Mouse (Mus musculus): ENCODE data around the gene Map4k2. TPM values are rescaled to one million over a fixed set of nuclear protein-coding genes. Genes with fewer than 3 reads are reported as not detected.
A peak's percentile ranks its signal among the peaks of the same experiment; 100 is the strongest.

The Map4k2 gene
- polyA plus RNA-seq, 1 experiment from 2014 or later, result 17.1 TPM

DNA sequence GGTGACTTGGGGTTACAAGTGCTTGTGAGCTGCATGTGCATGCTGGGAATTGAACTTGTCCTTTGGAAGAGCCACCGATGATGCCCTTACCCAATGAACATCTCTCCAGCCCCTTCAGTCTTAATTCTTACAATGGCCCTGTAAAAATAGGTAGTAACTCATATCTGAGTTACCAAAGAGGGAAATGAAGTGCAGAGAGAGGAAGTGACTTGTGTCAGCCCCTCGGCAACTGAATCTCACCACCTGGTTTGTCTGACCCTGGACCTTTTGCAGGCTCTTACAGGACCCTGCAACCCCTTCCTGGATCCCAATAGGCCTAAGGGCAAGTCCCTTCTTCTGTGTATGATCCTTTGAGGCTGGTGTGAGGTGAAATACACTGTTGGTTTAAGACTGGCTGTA, 11.2 kb downstream of the Map4k2 start:
- Histone ChIP-seq H3K27me3 (no peaks in the 10 kb centered on the region), H3K4me2 (replicated peaks) (no peak overlapping the region), H3K9me3 (no peaks in the 10 kb centered on the region), H3K27ac (no peak overlapping the region), H3K9ac (replicated peaks) (no peak overlapping the region), H3K4me1 (replicated peaks) (peaks cover 6% of the 10 kb centered on the region), H3K36me3 (peaks cover 51% of the 10 kb centered on the region), H3K4me3 (replicated peaks) (no peak overlapping the region)
- no peak for ATAC-seq
- 96% methylated on average over 2 of the region's 2 CpGs for WGBS

DNA sequence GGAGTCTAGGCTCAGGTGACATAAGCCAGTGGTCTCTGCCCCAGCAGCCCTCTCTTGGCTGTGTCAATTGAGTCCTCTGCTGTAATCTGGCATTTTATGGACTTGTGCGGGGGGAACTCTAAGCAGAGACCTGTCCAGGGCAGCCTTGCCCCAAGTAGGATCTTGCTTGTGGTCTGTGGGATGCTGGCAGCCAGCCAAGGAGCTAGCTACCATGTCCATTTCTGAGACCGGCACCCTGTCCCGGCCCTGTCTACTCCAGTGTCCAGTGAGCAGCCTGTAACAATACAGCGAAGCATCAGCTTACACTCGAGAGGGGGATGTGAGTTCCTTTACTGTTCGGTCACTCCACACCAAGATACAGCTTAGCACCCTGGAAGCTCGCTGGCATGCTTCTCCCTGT, 13.1 kb downstream of the Map4k2 start:
- Histone ChIP-seq H3K27me3 (no peaks in the 10 kb centered on the region), H3K9me3 (no peaks in the 10 kb centered on the region), H3K9ac (replicated peaks) (no peak overlapping the region), H3K4me1 (replicated peaks) (peaks cover 6% of the 10 kb centered on the region; the same call in 1 of the 2 replicates), H3K27ac (no peak overlapping the region), H3K4me3 (replicated peaks) (no peak overlapping the region), H3K36me3 (peaks cover 40% of the 10 kb centered on the region), H3K4me2 (replicated peaks) (no peak overlapping the region)
- WGBS, result 85% methylated on average over 7 of the region's 7 CpGs
- no peak for ATAC-seq

DNA sequence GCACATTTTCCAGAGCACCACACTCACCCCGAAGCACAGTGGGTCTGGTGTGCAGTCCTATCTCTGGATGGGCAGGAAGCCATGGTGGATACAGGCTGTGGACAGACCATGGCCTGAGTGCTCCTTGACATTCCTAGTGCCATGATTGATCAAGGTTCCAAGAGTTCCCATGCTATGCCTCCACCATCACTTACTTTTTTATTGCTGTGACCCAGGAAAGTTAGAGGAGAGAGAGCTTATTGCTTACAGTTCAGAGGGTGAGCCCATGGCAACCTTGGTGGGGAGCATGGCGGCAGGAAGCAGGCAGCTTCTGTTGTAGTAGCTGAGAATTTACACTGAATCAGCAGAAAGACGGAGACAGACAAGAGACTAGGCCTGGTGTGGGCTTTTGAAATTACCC, 20.4 kb downstream of the Map4k2 start:
- Histone ChIP-seq H3K4me2 (replicated peaks) (no peak overlapping the region), H3K36me3 (peaks cover 17% of the 10 kb centered on the region), H3K4me1 (replicated peaks) (peaks cover 25% of the 10 kb centered on the region), H3K9ac (replicated peaks) (no peak overlapping the region), H3K27me3 (no peaks in the 10 kb centered on the region), H3K27ac (no peak overlapping the region), H3K4me3 (replicated peaks) (no peak overlapping the region), H3K9me3 (no peaks in the 10 kb centered on the region)
- no peak for ATAC-seq
- WGBS, result 92% methylated on average over 3 of the region's 3 CpGs

DNA sequence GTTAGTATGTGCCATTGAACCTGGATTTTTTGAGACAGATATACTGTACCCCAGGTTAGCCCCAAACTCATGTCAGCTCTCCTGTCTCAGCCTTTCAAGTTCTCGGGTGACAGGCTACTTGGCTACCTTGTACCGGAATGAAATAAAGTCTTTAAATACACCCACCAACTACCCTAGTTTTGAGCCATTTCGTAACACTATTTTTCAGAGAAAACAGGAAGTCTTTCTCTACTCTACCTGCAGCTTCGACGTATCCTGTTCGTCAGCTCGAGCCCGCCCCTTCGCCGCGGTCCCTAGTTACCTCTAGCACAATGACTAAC, 22.1 kb downstream of the Map4k2 start:
- H3K4me3 ChIP-seq (replicated peaks), result peak overlapping the region; percentile 99
- H3K27ac ChIP-seq, result peak overlapping the region; percentile 99
- ATAC-seq, result no peak
- peaks cover 41% of the 10 kb centered on the region for H3K4me1 ChIP-seq (replicated peaks)
- peaks cover 34% of the 10 kb centered on the region for H3K36me3 ChIP-seq
- WGBS, result 2% methylated on average over 11 of the region's 11 CpGs
- H3K9me3 ChIP-seq, result no peaks in the 10 kb centered on the region
- H3K27me3 ChIP-seq, result no peaks in the 10 kb centered on the region
- peak overlapping the region; percentile 99 for H3K9ac ChIP-seq (replicated peaks)
- H3K4me2 ChIP-seq (replicated peaks), result peak overlapping the region; percentile 56

DNA sequence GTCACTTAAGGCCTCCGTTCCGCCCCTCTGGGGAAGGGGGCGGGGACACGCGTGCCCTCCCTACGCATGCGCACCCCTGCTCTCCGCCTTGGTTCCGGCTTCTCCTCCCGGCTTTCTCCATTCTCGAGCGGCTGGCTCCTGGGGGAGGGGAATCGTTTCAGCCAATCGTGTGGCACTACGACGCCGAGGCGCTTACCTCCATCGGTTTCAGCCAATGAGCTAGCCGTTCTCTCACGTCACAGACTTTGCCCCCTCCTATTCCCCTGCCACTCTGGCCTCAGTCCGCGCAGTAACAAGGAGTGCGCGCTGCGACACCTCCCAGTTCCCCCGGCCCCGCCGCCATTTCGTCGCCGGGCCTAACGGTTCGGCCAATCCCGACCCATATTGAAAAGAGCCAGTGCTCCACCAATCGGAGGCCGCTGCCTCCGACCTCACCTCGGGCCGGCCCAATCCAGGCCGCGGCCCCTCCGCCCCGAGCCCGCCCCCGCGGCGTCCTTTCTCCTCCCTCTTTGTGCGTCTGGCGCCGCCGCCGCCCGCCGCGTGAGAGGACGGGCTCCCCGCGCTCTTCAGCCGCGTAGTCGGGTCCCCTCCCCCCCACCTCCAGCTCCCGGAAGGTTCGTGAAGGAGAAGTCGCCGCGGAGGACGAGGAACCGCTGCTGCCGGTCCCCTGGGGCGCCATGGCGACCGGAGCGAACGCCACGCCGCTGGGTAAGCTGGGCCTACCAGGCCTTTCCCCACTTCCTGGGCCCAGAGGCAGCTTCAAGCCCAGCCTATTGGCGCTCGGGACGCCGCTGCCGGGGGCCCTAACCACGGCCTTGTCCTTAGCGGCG, 22.7 kb downstream of the Map4k2 start, which contains the start of gene Sf1:
Gene Sf1 (plus strand): TSS at position 280 of the 830 bp plus-strand sequence.
- WGBS, result 1% methylated on average over 84 of the region's 85 CpGs
- H3K4me1 ChIP-seq (replicated peaks), result peaks cover 41% of the 10 kb centered on the region
- H3K27me3 ChIP-seq, result no peaks in the 10 kb centered on the region
- peak within 1 kb of the TSS; percentile 97 for H3K4me2 ChIP-seq (replicated peaks)
- peaks cover 39% of the 10 kb centered on the region for H3K36me3 ChIP-seq
- H3K9ac ChIP-seq (replicated peaks), result peak within 1 kb of the TSS; percentile 99
- peak within 1 kb of the TSS; percentile 99 for H3K4me3 ChIP-seq (replicated peaks)
- H3K27ac ChIP-seq, result peak within 1 kb of the TSS; percentile 99
- H3K9me3 ChIP-seq, result no peaks in the 10 kb centered on the region
- peak; percentile 98 for ATAC-seq

DNA sequence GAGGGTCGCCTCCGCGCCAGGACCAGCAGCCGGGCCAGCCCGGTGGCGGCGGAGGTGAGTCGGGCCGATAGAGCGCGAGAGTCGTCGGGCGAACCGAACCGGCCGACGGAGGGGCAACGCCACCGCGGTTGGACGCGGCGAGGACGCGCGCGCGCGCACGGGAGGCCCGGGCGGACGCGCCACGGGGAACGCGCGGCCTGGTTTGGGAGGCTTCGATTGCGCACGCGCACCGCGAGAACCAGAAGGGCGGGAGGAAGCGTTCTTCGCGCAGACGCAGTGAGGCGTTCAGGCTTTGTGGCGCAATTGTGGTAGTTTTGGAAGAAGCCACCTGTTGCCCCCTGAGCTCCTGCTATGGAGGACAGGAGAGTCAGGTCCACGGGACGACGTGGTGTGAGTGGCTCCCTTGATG, 23.4 kb downstream of the Map4k2 start:
- H3K27ac ChIP-seq, result peak overlapping the region; percentile 99
- peak overlapping the region; percentile 97 for H3K4me2 ChIP-seq (replicated peaks)
- no peak for ATAC-seq
- peaks cover 45% of the 10 kb centered on the region for H3K36me3 ChIP-seq
- H3K4me1 ChIP-seq (replicated peaks), result peaks cover 41% of the 10 kb centered on the region
- peak overlapping the region; percentile 99 for H3K4me3 ChIP-seq (replicated peaks)
- under 1% methylated on average over 55 of the region's 55 CpGs for WGBS
- H3K27me3 ChIP-seq, result no peaks in the 10 kb centered on the region
- H3K9ac ChIP-seq (replicated peaks), result peak overlapping the region; percentile 99
- no peaks in the 10 kb centered on the region for H3K9me3 ChIP-seq

DNA sequence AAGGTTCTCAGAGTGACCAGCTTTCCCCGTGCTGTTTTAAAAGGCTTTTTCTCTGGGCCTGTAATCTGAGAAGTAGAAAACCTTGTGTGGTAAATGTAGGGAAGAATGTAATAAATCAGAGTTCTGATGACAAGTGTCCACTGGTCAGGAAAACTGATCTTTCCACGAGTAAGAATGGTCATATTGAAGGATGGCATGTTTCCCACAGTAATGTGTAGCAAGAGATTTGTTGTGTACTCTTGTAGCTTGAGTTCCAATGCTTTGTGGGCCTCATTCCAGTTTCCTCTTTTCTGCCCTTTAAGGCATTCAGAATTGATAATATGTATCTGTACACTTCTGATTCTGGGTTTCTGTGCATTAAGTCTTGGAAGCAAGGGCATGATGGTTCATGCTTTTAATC, 23.9 kb downstream of the Map4k2 start:
- H3K4me3 ChIP-seq (replicated peaks), result peak overlapping the region; percentile 99
- H3K9me3 ChIP-seq, result no peaks in the 10 kb centered on the region
- 11% methylated on average over 2 of the region's 2 CpGs for WGBS
- peak overlapping the region; percentile 97 for H3K4me2 ChIP-seq (replicated peaks)
- H3K9ac ChIP-seq (replicated peaks), result peak overlapping the region; percentile 99
- peak overlapping the region; percentile 99; the same call in 1 of the 2 replicates for H3K27ac ChIP-seq
- ATAC-seq, result no peak
- peaks cover 41% of the 10 kb centered on the region for H3K4me1 ChIP-seq (replicated peaks)
- H3K36me3 ChIP-seq, result peaks cover 49% of the 10 kb centered on the region
- H3K27me3 ChIP-seq, result no peaks in the 10 kb centered on the region

DNA sequence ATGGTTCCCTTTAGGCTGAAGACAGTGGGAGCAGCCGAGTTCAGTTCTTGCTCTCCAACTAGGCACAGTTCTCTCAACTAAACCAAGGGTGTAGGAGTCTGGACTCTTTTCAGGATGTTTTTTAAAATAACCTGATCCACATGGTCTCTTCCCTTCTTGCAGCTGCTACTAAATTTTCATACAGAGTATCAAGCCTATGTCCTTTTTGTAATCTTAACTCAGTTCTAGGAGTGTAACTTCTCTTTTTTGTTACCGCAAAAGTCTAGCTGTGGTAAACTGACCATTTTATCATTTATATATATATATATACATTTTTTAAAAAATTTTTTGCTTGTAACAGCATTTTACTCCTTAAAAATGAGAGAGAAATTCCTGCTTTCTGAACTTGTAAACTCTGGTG, 29.2 kb downstream of the Map4k2 start:
- H3K9ac ChIP-seq (replicated peaks), result no peak overlapping the region
- no peak overlapping the region for H3K4me2 ChIP-seq (replicated peaks)
- WGBS, result 95% methylated on average over 2 of the region's 2 CpGs
- no peaks in the 10 kb centered on the region for H3K9me3 ChIP-seq
- H3K27me3 ChIP-seq, result no peaks in the 10 kb centered on the region
- H3K27ac ChIP-seq, result no peak overlapping the region
- no peak for ATAC-seq
- peaks cover 93% of the 10 kb centered on the region for H3K36me3 ChIP-seq
- peaks cover 27% of the 10 kb centered on the region for H3K4me1 ChIP-seq (replicated peaks)
- H3K4me3 ChIP-seq (replicated peaks), result no peak overlapping the region

DNA sequence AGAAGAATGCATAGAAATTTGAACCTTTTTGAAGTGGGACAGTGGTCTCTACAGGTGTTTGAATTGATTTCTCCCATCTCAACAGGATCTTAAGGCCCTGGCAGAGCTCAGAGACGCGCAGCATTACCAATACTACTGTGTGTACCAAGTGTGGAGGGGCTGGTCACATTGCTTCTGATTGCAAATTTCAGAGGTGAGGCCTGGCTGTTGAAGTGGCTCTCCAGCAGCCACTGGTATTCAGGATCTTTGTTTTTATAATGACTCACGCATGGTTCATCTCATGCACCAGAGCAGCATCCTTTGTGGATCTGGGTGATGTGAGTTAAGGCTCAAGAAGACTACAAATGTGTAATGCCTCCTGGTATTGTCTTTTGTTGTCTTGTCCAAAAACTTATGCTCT, 31.5 kb downstream of the Map4k2 start:
- WGBS, result 92% methylated on average over 3 of the region's 3 CpGs
- peaks cover 12% of the 10 kb centered on the region for H3K4me1 ChIP-seq (replicated peaks)
- no peaks in the 10 kb centered on the region for H3K27me3 ChIP-seq
- no peak overlapping the region for H3K4me3 ChIP-seq (replicated peaks)
- no peak overlapping the region for H3K9ac ChIP-seq (replicated peaks)
- no peak for ATAC-seq
- H3K27ac ChIP-seq, result no peak overlapping the region
- H3K9me3 ChIP-seq, result no peaks in the 10 kb centered on the region
- peaks cover 95% of the 10 kb centered on the region for H3K36me3 ChIP-seq
- H3K4me2 ChIP-seq (replicated peaks), result no peak overlapping the region

DNA sequence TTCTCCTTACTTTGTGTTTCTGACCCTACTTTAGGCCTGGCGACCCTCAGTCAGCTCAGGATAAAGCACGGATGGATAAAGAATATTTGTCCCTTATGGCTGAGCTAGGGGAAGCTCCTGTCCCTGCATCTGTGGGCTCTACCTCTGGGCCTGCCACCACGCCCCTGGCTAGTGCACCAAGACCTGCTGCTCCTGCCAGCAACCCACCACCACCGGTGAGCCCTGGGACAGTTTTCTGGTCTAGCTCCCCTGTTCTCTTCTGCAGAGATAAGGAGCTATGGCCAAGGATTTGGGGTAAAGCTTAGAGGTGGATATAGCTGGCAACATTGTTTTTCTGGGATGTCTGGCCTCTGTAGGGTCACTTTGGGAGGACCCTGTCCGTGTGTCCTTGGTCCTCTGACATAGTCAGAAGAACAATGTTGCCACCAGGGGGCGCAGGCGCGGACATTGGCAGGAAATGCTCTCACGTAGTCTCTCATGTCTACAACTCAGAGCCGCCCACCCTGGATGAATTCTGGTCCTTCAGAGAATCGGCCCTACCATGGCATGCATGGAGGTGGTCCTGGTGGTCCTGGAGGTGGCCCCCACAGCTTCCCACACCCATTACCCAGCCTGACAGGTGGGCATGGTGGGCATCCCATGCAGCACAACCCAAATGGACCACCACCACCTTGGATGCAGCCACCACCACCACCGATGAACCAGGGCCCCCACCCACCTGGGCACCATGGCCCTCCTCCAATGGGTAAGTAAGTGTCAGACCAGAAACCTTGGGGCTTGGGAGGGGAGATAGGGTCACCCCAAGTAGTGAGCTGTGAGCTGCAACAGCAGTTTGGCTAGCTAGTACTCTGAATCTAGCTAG, 32.8 kb downstream of the Map4k2 start:
- Histone ChIP-seq H3K27ac (no peak overlapping the region), H3K4me1 (replicated peaks) (peaks cover 13% of the 10 kb centered on the region), H3K9me3 (no peaks in the 10 kb centered on the region), H3K27me3 (no peaks in the 10 kb centered on the region), H3K9ac (replicated peaks) (no peak overlapping the region), H3K4me2 (replicated peaks) (no peak overlapping the region), H3K4me3 (replicated peaks) (no peak overlapping the region), H3K36me3 (peaks cover 95% of the 10 kb centered on the region)
- WGBS, result 65% methylated on average over 12 of the region's 12 CpGs
- 0 out of 2 replicates have a peak, but pooled peaks have one; percentile 12 for ATAC-seq

DNA sequence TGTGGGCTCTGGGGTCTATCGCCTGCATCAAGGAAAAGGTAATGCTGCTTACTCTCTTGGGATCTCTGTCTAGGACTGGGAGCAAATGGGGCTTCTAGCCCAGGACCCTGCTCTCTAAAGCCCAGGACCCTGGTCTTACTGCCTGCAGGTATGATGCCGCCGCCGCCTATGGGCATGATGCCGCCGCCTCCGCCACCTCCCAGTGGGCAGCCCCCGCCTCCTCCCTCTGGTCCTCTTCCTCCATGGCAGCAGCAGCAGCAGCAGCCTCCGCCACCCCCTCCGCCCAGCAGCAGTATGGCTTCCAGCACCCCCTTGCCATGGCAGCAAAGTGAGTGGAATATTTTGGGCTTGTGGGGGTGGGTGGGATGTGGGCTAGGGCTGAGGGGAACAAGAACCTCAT, 33.6 kb downstream of the Map4k2 start:
- Histone ChIP-seq H3K9me3 (no peaks in the 10 kb centered on the region), H3K27me3 (no peaks in the 10 kb centered on the region), H3K4me2 (replicated peaks) (no peak overlapping the region), H3K36me3 (peaks cover 96% of the 10 kb centered on the region), H3K27ac (no peak overlapping the region), H3K4me1 (replicated peaks) (peaks cover 13% of the 10 kb centered on the region), H3K9ac (replicated peaks) (no peak overlapping the region), H3K4me3 (replicated peaks) (no peak overlapping the region)
- WGBS, result 95% methylated on average over 10 of the region's 10 CpGs
- ATAC-seq, result no peak
